Mouse (Mus musculus): ENCODE data around the gene Gm45140. TPM values are rescaled to one million over a fixed set of nuclear protein-coding genes. Genes with fewer than 3 reads are reported as not detected.

The Gm45140 gene
- 10 to 100 TPM; 16.4 to 20.3 TPM for polyA plus RNA-seq (2017; shearing (Covaris generic))

DNA sequence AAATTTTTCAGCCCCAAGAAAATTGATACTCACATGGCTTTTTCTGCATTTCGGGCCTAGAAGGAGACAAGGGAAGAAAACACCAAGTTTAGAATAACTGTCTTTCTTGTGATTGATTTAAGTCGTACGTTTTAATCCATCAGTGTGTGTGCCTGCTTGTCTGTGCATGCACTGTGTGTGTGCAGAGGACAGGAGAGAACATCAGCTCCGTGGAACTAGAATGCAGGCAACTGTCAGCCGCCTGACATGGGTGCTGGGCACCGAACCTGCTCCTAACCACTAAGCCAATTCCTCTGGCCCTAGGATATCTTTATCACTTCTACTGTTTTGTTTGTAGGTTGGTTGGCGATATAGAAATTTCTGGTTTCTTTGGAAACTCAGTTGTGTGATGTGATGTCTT lies at the start of gene Gm45140:
Gene Gm45140, minus strand, starts transcription at position 101 of the 400 bp plus-strand sequence.

GRCm38 (mm10) chr6:87850900-87851614 lies 15.5 kb upstream of the Gm45140 start, which contains the start of gene Cnbp:
Gene Cnbp, minus strand, starts transcription at chr6:87851106.

GRCm38 (mm10) chr6:87838551-87839197 lies 3.1 kb upstream of the Gm45140 start, which contains the start of gene Isy1:
Gene Isy1, minus strand, starts transcription at chr6:87838798.

DNA sequence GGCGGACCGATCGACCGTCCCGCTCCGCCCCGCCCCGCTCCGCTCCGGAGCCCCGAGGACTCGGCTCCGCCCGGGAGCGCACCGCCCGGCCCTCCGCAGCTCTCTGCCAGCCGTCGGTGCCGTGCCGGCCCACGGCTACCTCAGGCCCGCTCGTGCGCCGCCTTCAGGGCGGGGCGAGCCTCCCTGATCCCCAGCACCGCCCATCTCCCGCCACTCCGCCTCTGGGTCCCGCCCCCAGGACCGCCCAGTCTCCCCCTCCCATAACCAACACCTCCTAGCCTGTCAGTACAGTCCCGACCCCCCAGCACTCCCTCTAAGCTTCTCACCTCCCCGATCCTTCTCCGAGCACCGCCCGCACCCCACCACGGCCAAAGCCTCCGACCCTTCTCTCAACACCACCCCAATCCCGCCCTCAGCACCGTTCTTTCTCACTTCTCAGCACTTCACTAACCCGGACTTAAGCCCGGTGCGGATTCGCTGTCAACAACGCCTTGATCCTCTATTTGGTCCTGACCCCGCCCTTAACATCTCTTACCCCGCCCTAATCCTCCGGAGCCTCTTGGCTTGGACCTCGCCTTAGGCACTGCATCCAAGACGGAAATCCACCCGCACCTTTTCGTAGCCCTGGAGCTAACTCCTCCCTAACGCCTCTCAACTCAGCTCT lies 23.8 kb downstream of the Gm45140 start, which contains the start of gene Rab43:
Gene Rab43, minus strand, starts transcription at position 490 of the 664 bp plus-strand sequence.

DNA sequence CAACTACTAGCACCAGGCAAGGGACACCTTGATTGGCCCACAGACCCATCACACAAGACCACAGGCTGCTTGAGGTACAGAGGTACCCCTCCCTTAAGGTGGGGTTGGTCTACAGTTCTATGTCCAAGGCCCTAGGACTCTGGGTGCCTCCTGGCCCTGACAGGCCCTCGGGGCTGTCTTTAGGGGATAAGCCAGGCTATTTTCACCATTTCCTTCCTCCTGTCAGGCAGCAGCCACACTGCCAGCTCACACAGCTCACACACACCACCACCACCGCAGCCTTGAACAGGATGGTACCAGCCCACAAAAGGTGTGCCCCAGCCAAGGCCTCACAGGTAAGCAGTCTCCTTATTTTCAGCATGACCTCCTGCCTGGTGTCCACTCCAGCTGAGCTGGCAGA lies 57.8 kb downstream of the Gm45140 start, which contains the start of gene Gp9:
Gene Gp9, plus strand, starts transcription at position 231 of the 400 bp plus-strand sequence.

Other genes starting within 250 kb of the Gm45140 start
- under 1 TPM in 1 of 2 experiments, not detected in 1; 0.17 TPM for gene Prokr1, start 245.1 kb downstream of the Gm45140 start, polyA plus RNA-seq (2017; shearing (Covaris generic))
- gene Aplf, start 163.6 kb downstream of the Gm45140 start, polyA plus RNA-seq (2017; shearing (Covaris generic)) = 1 to 10 TPM; 4.1 to 6.9 TPM
- gene Efcc1, start 104.9 kb downstream of the Gm45140 start, polyA plus RNA-seq (2017; shearing (Covaris generic)) = under 1 TPM; 0.38 to 0.61 TPM
- under 1 TPM; 0.33 to 0.61 TPM for gene Gp9, start 57.7 kb downstream of the Gm45140 start, polyA plus RNA-seq (2017; shearing (Covaris generic))
- 10 to 100 TPM; 29.3 to 40.8 TPM for gene Rab43, start 23.6 kb downstream of the Gm45140 start, polyA plus RNA-seq (2017; shearing (Covaris generic))
- 10 to 100 TPM; 88.7 to 90.5 TPM for gene Isy1, start 3.0 kb upstream of the Gm45140 start, polyA plus RNA-seq (2017; shearing (Covaris generic))
- gene Cnbp, start 15.3 kb upstream of the Gm45140 start, polyA plus RNA-seq (2017; shearing (Covaris generic)) = 1,000 to 10,000 TPM in 1 of 2 experiments, 100 to 1,000 TPM in 1; 944 to 1,204 TPM
- 100 to 1,000 TPM in 1 of 2 experiments, 10 to 100 TPM in 1; 78.6 to 130 TPM for gene Copg1, start 52.0 kb upstream of the Gm45140 start, polyA plus RNA-seq (2017; shearing (Covaris generic))
- 10 to 100 TPM; 45.8 to 51.9 TPM for gene Hmces, start 78.1 kb upstream of the Gm45140 start, polyA plus RNA-seq (2017; shearing (Covaris generic))
- gene H1fx, start 145.8 kb upstream of the Gm45140 start, polyA plus RNA-seq (2017; shearing (Covaris generic)) = 1 to 10 TPM in 1 of 2 experiments, under 1 TPM in 1; 0.37 to 1.5 TPM
- 100 to 1,000 TPM; 302 to 311 TPM for gene Rab7, start 209.5 kb upstream of the Gm45140 start, polyA plus RNA-seq (2017; shearing (Covaris generic))
- gene Rpn1, start 248.7 kb upstream of the Gm45140 start, polyA plus RNA-seq (2017; shearing (Covaris generic)) = 100 to 1,000 TPM; 144 to 228 TPM

Data from activated CD4-positive, CD25-positive, alpha-beta regulatory T cell (primary cell).